Mouse (Mus musculus) ES-E14 (cell line): ENCODE data around the gene Ankrd24. TPM values are rescaled to one million over a fixed set of nuclear protein-coding genes. Genes with fewer than 3 reads are reported as not detected.

Experiments used
- DNase-seq: peaks from one replicate; pipeline ENCODE4 v3.0.0-alpha.2; 2013; ENCODE audit warnings: low read depth, low spot score
- H3K27ac ChIP-seq: 2 replicates; pipeline ENCODE4 v1.5.1; 2012; ENCODE audit warnings: low read depth, mild to moderate bottlenecking, low read length, moderate library complexity, mixed read lengths; ENCODE audit not compliant: poor library complexity, insufficient read depth, severe bottlenecking
- H3K36me3 ChIP-seq: 2 replicates; pipeline ENCODE4 v1.6.1; 2012; ENCODE audit warnings: mild to moderate bottlenecking, low read length, moderate library complexity, mixed read lengths; ENCODE audit not compliant: control insufficient read depth, poor library complexity, insufficient read depth, severe bottlenecking
- H3K4me1 ChIP-seq, 2 experiments: fragments of 150-350 bp in 1 of 2; sonication (generic) in 1 of 2; 2 replicates each; pipeline ENCODE4 v1.6.1; 2012; ENCODE audit warnings: low read length in 2 of 2, mild to moderate bottlenecking in 1 of 2, mixed read lengths in 1 of 2; ENCODE audit not compliant: control insufficient read depth in 2 of 2, insufficient read depth in 2 of 2, poor library complexity in 1 of 2
- H3K4me3 ChIP-seq, 2 experiments: fragments of 150-350 bp in 1 of 2; sonication (generic) in 1 of 2; 2 replicates each; pipeline ENCODE4 v1.5.1; 2012; ENCODE audit warnings: low read length in 2 of 2, low read depth in 1 of 2, mild to moderate bottlenecking in 1 of 2, mixed read lengths in 1 of 2; ENCODE audit not compliant: insufficient read depth in 1 of 2, poor library complexity in 1 of 2, severe bottlenecking in 1 of 2
- H3K9ac ChIP-seq: 2 replicates; pipeline ENCODE4 v1.6.1; 2012; ENCODE audit warnings: low read depth, mild to moderate bottlenecking, low read length, mixed read lengths; ENCODE audit not compliant: poor library complexity, insufficient read depth, severe bottlenecking
- H3K9me3 ChIP-seq: fragments of 150-350 bp; sonication (generic); 2 replicates; pipeline ENCODE4 v1.6.1; 2012; ENCODE audit warnings: low read depth, mild to moderate bottlenecking, low read length; ENCODE audit not compliant: control insufficient read depth, insufficient read depth
- CHD2 ChIP-seq: IDR thresholded peaks from 2 replicates; pipeline ENCODE4 v1.6.1; 2014; ENCODE audit warnings: mild to moderate bottlenecking, low read depth, low read length, inconsistent platforms
- HCFC1 ChIP-seq: IDR thresholded peaks from 2 replicates; pipeline ENCODE4 v1.6.1; 2012; ENCODE audit warnings: low read length, inconsistent platforms, borderline replicate concordance; ENCODE audit not compliant: insufficient read depth
- MAFK ChIP-seq: IDR thresholded peaks from 2 replicates; pipeline ENCODE4 v1.6.1; 2014; ENCODE audit warnings: mild to moderate bottlenecking, low read depth, low read length, inconsistent platforms; ENCODE audit not compliant: insufficient read depth
- ZC3H11A ChIP-seq: IDR thresholded peaks from 2 replicates; pipeline ENCODE4 v1.6.1; 2012; ENCODE audit warnings: low read depth, mild to moderate bottlenecking, inconsistent platforms, low read length, borderline replicate concordance
- ZNF384 ChIP-seq: IDR thresholded peaks from 2 replicates; pipeline ENCODE4 v1.6.1; 2012; ENCODE audit warnings: low read depth, low read length, inconsistent platforms
- in situ Hi-C, 2 experiments: fragments of 600-800 bp; cut with MboI; formaldehyde crosslinking; loops; one replicate each; pipeline ENCODE4 v1.15.1; 2025; ENCODE audit warnings: low sequenced_read_pairs in 2 of 2, inconsistent platforms in 1 of 2; ENCODE audit not compliant: unreplicated experiment in 2 of 2
- total RNA-seq: library from RNA; depleted of rRNA; stranded (reverse); fragments of 300-350 nt; gene quantifications from 2 replicates; pipeline ENCODE4 v1.2.3, GENCODE M21; 2012

Ankrd24 gene
- total RNA-seq, 1 experiment, result 14.4 TPM

DNA sequence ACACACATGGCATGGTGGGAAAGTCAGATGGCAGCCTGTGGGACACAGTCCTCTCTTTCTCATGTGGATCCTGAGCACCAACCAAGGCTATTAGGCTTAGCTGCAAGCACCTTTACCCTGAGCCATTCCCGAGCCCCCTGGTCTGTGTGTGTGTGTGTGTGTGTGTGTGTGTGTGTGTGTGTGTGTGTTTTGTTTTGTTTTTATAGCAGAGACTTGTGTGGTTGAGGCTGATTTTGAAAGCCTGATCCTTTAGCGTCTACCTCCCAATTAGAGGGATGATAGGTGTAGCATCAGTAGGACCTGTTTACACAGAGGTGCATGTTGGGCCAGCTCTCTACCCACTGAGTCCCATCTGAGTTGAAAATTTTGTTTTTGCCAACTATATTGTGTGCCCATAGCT lies 15.8 kb downstream of the Ankrd24 start:
- peak overlapping the region; percentile 87 for H3K9ac ChIP-seq
- no peaks in the 10 kb centered on the region for H3K36me3 ChIP-seq
- TF ChIP-seq ZC3H11A (no peak), HCFC1 (no peak), ZNF384 (no peak), MAFK (no peak), CHD2 (no peak)
- no peaks in the 10 kb centered on the region for H3K9me3 ChIP-seq
- in situ Hi-C loops, result no loop called here
- DNase-seq, result no peak
- H3K4me1 ChIP-seq, result peaks cover 0 to 14% of the 10 kb centered on the region in 2 experiments; a peak in 1 of 4 replicates
- no peak overlapping the region; the same call in 1 of the 2 replicates for H3K27ac ChIP-seq
- peak overlapping the region; percentile 60 to 76 for H3K4me3 ChIP-seq

DNA sequence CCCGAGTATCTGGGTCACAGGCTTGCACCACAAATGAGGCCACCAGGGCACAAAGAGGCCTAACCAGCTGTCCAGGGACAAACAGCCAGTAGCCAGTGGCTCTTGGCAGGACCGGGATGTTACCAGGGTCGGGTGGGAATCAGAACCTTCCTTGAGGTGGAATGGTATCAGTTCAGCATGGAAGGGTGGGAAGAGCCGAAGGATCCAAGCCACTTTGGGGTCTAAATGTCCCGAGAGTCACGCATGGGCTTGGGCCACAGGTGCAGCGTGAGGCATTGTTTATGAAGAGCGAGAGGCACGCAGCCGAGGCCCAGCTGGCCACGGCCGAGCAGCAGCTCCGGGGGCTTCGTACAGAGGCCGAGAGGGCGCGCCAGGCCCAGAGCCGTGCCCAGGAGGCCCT lies 16.4 kb downstream of the Ankrd24 start:
- Histone ChIP-seq H3K9me3 (no peaks in the 10 kb centered on the region), H3K36me3 (no peaks in the 10 kb centered on the region), H3K4me1 (peaks cover 0 to 14% of the 10 kb centered on the region in 2 experiments; a peak in 1 of 4 replicates), H3K4me3 (peak overlapping the region in 1 of 2 experiments; percentile 60; a peak in 2 of 4 replicates), H3K27ac (no peak overlapping the region), H3K9ac (peak overlapping the region; percentile 33; the same call in 1 of the 2 replicates)
- in situ Hi-C loops, result no loop called here
- DNase-seq, result no peak
- TF ChIP-seq ZNF384 (no peak), MAFK (no peak), ZC3H11A (no peak), CHD2 (no peak), HCFC1 (no peak)

DNA sequence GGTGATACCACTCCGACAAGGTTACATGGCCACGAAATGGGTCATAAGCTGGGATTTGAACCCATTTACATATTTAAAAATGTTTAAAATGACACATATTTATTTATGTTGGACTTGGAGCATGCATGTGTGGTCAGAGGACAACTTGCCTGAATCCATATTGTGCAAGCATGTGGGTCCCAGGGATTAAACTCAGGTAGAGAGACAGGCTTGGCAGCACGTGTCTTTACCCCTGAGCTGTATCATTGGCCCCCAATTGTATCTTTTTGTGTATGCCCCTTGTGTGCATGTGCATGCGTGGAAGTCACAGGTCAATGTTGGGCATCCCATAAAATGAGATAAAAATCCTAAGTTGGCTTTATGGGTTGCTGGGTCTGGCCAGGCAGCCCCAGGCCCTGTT lies 17.1 kb downstream of the Ankrd24 start:
- no peak for DNase-seq
- no peak overlapping the region for H3K4me3 ChIP-seq
- H3K36me3 ChIP-seq, result no peaks in the 10 kb centered on the region
- no peaks in the 10 kb centered on the region for H3K9me3 ChIP-seq
- no peak overlapping the region for H3K27ac ChIP-seq
- TF ChIP-seq HCFC1, result no peak
- TF ChIP-seq ZNF384, result no peak
- TF ChIP-seq ZC3H11A, result no peak
- no peak for TF ChIP-seq CHD2
- TF ChIP-seq MAFK, result no peak
- no peak overlapping the region for H3K9ac ChIP-seq
- in situ Hi-C loops, result no loop called here
- peaks cover 0 to 14% of the 10 kb centered on the region in 2 experiments; a peak in 1 of 4 replicates for H3K4me1 ChIP-seq

DNA sequence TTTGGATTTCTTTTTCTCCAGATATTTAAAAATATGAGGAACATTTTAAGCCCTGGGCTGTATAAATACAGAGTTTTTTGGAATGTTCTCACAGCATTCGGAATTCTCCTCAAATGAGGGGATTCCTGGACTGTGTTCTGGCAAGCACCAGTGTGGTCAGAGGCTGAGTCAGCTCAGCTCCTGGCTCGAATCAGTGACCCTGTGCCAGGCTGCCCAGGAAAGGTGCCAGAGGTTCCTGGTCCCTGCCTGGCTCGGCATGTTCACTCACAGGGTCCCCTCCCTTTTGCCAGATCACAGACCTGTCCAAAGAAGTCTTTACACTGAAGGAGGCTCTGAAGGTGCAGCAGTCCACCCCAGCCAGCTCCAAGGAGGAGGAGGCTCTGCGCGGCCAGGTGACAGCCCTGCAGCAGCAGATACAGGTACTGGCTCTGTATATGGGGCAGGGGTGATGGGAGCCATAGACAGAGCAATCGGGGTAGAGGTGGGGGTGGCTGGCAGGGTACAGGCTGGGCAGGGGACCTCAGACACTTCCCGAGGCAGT lies 17.7 kb downstream of the Ankrd24 start:
- Histone ChIP-seq H3K4me3 (no peak overlapping the region), H3K4me1 (peaks cover 0 to 14% of the 10 kb centered on the region in 2 experiments; a peak in 2 of 4 replicates), H3K27ac (no peak overlapping the region), H3K9me3 (no peaks in the 10 kb centered on the region), H3K9ac (no peak overlapping the region), H3K36me3 (no peaks in the 10 kb centered on the region)
- DNase-seq, result no peak
- no peak for TF ChIP-seq ZC3H11A
- TF ChIP-seq CHD2, result no peak
- no peak for TF ChIP-seq HCFC1
- TF ChIP-seq MAFK, result no peak
- TF ChIP-seq ZNF384, result no peak
- in situ Hi-C loops, result no loop called here
